Mouse (Mus musculus) heart, adult 9 months (tissue): ENCODE results near the gene Sertad2.

Experiments used
- DNase-seq, 2 experiments: peaks; one replicate each; pipeline ENCODE4 v3.0.0; 2022; ENCODE audit warnings: low spot score in 2 of 2

Gene Sertad2

DNA sequence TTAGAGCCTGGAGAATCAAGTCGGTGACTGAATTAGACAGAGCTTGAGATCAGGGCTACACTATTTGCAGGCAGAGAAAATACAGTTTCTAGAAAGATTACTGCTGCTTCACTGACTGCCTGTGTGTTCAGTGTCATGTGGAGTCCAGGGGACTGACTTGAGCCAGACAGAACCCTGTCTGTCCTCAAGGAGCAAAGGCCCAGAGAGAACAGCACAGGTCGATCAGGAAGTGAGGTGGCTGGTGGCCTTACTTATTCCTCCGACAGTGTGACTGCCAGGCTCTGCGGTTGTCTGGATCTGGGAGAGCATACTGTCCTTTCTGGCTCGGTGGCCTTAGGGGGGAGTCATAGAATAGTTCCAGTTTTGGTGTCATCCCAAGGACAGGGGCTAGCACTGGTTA lies 137.7 kb downstream of the Sertad2 start:
- no peak for DNase-seq

DNA sequence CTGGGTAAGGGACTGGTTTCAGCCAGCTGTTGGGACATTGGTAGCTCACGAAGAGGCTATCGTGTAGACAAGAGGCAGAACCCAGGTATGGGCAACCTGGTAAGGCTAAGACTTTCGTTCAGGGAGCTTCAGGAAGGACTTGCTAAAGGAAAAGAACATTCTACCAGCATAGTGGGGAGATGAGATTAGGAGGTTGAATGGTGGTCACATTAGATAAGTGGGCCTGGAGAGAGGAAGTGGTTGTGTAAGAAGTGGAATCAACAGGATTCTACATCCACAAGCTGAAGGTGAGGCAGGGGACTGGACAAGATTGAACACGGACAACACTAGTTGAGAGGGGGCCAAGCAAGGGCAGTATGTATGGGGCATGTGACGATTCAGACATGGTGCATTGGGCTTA lies 138.6 kb downstream of the Sertad2 start:
- DNase-seq = no peak

DNA sequence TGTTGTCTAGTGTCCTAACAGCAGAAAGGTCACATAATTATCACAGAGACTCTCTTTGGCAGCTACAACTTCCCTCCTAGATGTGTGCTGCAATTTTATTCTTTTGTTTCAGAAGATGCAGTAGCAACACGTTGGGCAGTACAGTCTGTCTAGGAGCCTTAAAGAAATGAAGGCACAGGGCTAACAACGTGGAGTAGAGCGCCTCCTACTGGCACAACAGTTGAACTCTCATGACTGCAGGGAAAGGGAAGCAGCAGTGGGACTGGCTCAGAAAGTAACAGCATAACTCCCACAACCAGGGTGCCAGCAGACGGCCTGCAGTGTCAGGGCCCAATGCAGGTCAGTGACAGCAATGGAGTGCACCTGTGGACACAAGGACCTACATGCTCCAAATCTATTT lies 147.9 kb downstream of the Sertad2 start:
- peak; percentile 16 to 39 for DNase-seq
